ENCODE assay signal across 12 mouse cellular contexts in the genomic region with DNA sequence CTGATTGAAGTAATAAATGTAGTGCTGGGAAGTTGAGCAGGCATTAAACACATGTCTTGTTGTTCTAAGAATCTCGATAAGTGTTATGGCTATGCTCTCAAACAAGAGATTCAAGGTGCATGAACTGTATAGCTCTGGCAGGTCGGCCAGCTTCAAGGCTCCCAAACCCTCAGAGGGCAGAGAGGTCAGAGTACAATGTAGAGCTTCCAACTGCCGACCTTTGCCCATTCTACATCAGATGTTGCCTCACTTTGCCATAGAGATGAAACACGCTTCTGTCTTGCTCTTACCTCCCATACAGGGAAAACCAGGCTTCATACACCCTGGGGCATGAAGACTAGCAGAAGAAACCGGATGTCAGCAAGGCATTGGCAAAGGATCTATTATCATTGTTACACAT.
"Had no signal": no experiment of that assay in that cellular context is flagged by ENCODE, and none has a peak within 500 bp of the region (broad histone marks: within the 10 kb centered on the region; RNA-seq: fewer than 3 reads in every experiment).

No protein-coding gene starts in this region.

- DNase-seq: kidney, adult 18-20 months; lung, adult 2 months; lung, postnatal 14 days; retina, postnatal 1 day; thymus, adult 18-20 months; thymus, postnatal 36 days had no signal

- H3K36me3 ChIP-seq: midbrain, embryonic 12.5 days; midbrain, embryonic 15.5 days; neural tube, embryonic 12.5 days had no signal

- H3K9ac ChIP-seq: midbrain, embryonic 12.5 days; midbrain, embryonic 15.5 days; neural tube, embryonic 12.5 days had no signal

- H3K4me1 ChIP-seq: midbrain, embryonic 12.5 days; neural tube, embryonic 12.5 days had no signal

- H3K4me2 ChIP-seq: midbrain, embryonic 12.5 days; midbrain, embryonic 15.5 days; neural tube, embryonic 12.5 days had no signal

- H3K27me3 ChIP-seq: midbrain, embryonic 12.5 days; midbrain, embryonic 15.5 days; neural tube, embryonic 12.5 days had no signal

- H3K4me3 ChIP-seq: left cerebral cortex, adult 2 months; midbrain, embryonic 12.5 days; midbrain, embryonic 15.5 days; neural tube, embryonic 12.5 days had no signal

- H3K9me3 ChIP-seq: midbrain, embryonic 12.5 days; midbrain, embryonic 15.5 days; neural tube, embryonic 12.5 days had no signal

- H3K27ac ChIP-seq: kidney, postnatal 0 days; left cerebral cortex, adult 2 months; macrophage; midbrain, embryonic 12.5 days; midbrain, embryonic 15.5 days; neural tube, embryonic 12.5 days had no signal
